Mouse (Mus musculus): ENCODE measurements around the gene Bgn. TPM values are rescaled to one million over a fixed set of nuclear protein-coding genes. Genes with fewer than 3 reads are reported as not detected.

Bgn gene
- polyA plus RNA-seq, 1 experiment, result 25.5 TPM

DNA sequence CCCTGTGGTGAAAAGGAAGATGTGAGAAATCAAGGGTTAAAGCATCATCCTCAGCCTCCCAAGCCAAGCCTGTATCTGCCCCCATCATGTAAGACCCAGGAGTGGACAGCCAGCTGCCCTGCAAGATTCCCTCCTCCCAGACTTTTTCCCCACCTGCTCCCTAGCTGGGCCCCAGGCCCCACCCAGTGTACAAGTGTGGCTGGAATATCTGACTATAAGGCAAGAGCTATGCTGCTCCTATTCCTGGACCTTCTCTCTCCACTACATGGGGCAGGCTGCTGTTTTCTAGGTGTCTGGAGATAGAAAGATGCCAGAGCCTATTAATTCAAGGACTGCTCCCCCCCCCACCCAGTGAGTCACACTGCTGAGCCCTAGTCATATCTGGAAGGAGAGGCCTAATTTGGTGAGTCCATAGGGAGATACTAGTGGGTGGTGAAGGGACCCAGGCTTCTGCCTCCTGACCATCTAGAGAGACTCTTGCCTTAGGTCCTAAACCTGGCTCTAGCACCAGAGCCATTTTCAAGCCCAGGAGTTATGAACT lies 33.7 kb downstream of the Bgn start:
- Histone ChIP-seq H3K4me1 (ENCODE audit: control insufficient read depth, insufficient read depth, low read length) (no peaks in the 10 kb centered on the region), H3K4me3 (ENCODE audit: insufficient read depth, low read length) (no peak overlapping the region), H3K27ac (ENCODE audit: insufficient read depth, low read depth, low read length) (no peak overlapping the region)
- TF ChIP-seq POLR2A (IDR thresholded peaks at IDR 0.05; ENCODE audit: borderline replicate concordance, low read depth, low read length) (no peak), CTCF (IDR thresholded peaks at IDR 0.05; ENCODE audit: low read depth, low read length) (no peak)

DNA sequence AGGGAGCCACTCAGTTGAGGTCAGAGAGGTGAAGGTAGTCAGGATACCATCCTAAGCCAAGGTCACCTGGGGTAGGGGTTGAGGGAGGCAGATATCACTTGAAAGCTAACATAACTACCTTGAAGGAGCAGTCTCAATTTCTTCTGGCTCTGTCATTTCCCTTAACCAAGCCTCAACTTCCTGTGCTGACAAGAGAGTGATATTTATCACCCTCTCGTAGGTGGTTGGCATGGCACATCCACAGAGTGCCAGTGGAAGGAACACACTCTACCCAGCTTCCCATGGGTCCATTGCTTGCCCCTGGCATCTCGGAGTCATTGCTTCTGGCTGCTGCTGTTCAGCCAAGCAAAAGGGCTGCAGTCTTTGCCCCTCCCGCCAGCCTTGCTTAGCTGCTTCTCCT lies 37.3 kb downstream of the Bgn start:
- TF ChIP-seq POLR2A (IDR thresholded peaks at IDR 0.05; ENCODE audit: borderline replicate concordance, low read depth, low read length) (no peak), CTCF (IDR thresholded peaks at IDR 0.05; ENCODE audit: low read depth, low read length) (no peak)
- no peak overlapping the region for H3K27ac ChIP-seq (ENCODE audit: insufficient read depth, low read depth, low read length)
- H3K4me1 ChIP-seq (ENCODE audit: control insufficient read depth, insufficient read depth, low read length), result peaks cover 16% of the 10 kb centered on the region
- H3K4me3 ChIP-seq (ENCODE audit: insufficient read depth, low read length), result no peak overlapping the region

DNA sequence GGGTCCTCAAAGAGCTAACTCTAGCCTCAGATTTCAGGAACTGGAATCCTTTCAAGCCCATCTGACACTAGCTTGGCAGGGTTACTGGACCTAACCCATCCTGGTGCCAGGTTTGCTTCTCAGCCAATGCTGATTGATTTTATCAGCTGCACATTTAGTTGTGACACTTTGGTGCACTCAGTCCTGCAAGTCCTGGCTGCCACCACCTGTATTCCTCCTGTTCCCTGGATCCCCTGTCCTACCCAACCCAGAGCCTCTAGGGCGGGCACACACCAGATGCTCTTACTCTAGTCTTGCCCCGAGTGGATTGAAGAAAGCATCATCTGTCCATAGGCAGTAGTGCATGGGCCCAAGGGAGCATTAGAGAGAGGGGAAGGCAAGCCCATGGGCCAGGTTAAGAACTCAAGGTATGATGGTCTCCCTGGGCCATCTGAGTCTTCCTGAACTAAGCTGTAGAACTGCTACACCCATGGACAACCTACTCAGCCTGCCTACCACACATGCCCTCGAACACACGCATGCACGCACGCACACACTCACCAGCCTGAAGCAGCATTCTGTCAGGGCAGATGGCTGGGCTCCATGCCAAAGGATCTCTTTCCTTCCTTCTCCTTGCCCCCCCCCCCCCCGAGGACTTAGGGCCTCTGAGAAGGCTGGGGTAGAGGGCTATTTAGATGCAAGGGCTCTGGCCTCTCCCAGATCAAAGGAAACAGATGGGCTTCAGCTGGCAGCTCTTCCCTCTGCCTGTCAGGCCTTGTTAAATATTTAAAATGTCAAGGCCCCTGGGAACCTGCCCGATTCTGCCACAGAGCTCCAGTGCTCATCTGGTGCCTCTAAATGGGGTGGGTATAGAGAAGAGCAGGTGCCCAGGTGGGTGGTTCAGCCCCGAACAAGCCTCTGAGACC lies 41.2 kb downstream of the Bgn start:
- TF ChIP-seq POLR2A (IDR thresholded peaks at IDR 0.05; ENCODE audit: borderline replicate concordance, low read depth, low read length), result no peak
- no peak for TF ChIP-seq CTCF (IDR thresholded peaks at IDR 0.05; ENCODE audit: low read depth, low read length)
- Histone ChIP-seq H3K27ac (ENCODE audit: insufficient read depth, low read depth, low read length) (no peak overlapping the region), H3K4me3 (ENCODE audit: insufficient read depth, low read length) (no peak overlapping the region), H3K4me1 (ENCODE audit: control insufficient read depth, insufficient read depth, low read length) (peaks cover 27% of the 10 kb centered on the region)

DNA sequence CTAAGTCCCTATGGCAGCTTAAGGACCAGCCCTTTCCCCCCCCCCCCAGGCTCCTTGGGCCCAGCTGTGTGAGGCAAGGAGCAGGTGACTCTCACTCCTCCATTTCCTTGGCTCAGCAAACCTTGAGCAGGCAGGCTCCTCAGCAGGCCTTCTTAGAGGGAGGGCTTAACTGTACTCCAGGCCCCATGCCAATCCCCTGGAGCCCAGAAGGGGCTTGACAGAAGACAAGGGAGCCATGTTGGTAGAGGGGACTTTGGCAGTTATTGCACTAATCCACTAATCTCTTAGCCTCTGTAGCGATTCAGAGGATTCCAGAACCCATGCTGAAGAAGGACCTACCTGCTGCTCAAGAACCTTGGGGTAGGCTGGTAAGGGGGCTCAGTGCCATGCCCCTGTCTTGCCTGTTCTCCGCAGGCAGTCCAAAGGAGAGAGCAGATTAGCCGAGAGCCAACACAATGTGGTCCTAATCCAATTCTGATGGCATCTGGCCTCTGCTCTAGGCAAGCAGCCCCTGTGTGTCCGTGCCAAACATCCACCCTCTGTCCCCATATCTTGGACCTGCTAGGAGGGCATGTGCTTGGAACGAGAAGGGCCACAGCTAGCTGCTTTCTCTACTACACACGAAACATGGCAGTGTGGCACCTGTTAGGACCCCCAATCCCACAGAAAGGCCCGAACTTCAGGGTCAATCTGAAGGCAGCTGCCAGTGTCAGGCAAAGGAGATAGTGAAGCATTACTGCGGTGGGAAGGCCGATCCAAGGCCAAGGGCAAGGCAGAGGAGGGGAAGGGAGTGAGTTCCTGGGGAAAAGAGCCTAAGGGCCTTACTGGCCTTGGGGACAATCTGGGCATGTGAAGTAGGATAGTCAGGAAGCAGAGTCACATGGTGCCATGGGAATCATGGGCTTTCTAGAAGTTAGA lies 42.1 kb downstream of the Bgn start:
- H3K4me1 ChIP-seq (ENCODE audit: control insufficient read depth, insufficient read depth, low read length), result peaks cover 27% of the 10 kb centered on the region
- no peak for TF ChIP-seq CTCF (IDR thresholded peaks at IDR 0.05; ENCODE audit: low read depth, low read length)
- no peak for TF ChIP-seq POLR2A (IDR thresholded peaks at IDR 0.05; ENCODE audit: borderline replicate concordance, low read depth, low read length)
- H3K27ac ChIP-seq (ENCODE audit: insufficient read depth, low read depth, low read length), result peak overlapping the region; percentile 51; the same call in 1 of the 2 replicates
- no peak overlapping the region for H3K4me3 ChIP-seq (ENCODE audit: insufficient read depth, low read length)

DNA sequence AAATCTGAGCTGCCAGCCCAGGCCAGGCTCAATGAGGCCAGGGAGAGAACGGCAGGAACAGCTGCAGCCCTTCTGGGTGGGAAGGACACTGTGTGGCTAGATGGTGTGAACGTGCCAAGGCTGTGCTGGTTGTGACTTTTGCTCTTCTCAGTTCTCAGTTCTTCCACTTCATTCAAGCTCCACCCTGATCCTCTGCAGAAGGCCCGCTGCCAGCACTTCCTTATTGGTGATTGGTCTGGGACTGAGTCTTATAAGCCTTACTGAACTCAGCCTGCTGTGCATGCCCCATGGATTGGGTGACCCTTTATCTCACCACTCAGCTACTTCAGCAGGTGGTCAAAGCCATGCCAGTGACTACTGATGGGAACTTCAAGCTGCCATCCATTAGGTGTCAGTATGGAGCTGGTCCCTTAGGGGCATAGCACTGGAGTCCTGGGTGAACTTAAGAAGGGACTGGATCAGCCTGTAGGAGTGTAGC lies 43.0 kb downstream of the Bgn start:
- no peak for TF ChIP-seq CTCF (IDR thresholded peaks at IDR 0.05; ENCODE audit: low read depth, low read length)
- TF ChIP-seq POLR2A (IDR thresholded peaks at IDR 0.05; ENCODE audit: borderline replicate concordance, low read depth, low read length), result no peak
- H3K4me1 ChIP-seq (ENCODE audit: control insufficient read depth, insufficient read depth, low read length), result peaks cover 27% of the 10 kb centered on the region
- peak overlapping the region; percentile 51 for H3K27ac ChIP-seq (ENCODE audit: insufficient read depth, low read depth, low read length)
- no peak overlapping the region for H3K4me3 ChIP-seq (ENCODE audit: insufficient read depth, low read length)

DNA sequence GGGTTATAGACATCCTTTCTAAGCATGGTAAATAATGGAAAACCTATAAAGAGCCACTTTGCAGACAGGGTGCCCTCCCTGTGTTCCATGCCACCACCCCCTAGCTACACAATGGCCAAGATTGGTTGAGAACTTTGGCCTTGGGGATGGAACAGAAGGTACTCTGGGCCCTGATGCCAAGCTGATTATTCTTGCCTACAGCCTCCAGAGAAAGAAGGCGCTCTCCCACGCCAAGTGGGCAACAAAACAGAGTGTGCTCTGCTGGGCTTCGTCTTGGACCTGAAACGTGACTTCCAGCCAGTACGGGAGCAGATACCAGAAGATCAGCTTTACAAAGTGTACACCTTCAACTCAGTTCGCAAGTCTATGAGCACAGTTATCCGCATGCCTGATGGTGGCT lies 54.5 kb downstream of the Bgn start:
- Histone ChIP-seq H3K4me1 (ENCODE audit: control insufficient read depth, insufficient read depth, low read length) (no peaks in the 10 kb centered on the region), H3K27ac (ENCODE audit: insufficient read depth, low read depth, low read length) (no peak overlapping the region), H3K4me3 (ENCODE audit: insufficient read depth, low read length) (no peak overlapping the region)
- no peak for TF ChIP-seq CTCF (IDR thresholded peaks at IDR 0.05; ENCODE audit: low read depth, low read length)
- TF ChIP-seq POLR2A (IDR thresholded peaks at IDR 0.05; ENCODE audit: borderline replicate concordance, low read depth, low read length), result no peak

DNA sequence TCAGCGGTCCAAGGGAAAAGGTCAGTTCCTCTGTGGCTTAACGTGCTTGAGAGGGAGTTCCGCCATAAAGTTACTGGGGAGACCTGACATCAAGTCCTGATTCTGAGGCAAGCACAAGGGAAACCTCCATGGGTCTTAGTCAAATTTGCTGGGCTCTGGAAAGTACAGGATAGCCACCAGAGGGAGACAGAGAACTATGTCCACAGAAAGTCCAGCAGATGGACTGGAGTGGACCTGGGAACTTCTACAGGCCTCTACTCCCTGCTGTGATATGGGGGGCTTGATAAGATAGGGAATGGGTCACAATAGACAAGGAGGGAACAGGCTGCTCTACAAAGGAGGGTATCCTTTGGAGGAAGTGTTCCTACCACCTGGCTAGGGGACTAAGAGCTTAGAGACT lies 59.9 kb downstream of the Bgn start:
- no peak for TF ChIP-seq POLR2A (IDR thresholded peaks at IDR 0.05; ENCODE audit: borderline replicate concordance, low read depth, low read length)
- peak; percentile 33; the same call in 1 of the 2 replicates for TF ChIP-seq CTCF (IDR thresholded peaks at IDR 0.05; ENCODE audit: low read depth, low read length)
- no peak overlapping the region for H3K4me3 ChIP-seq (ENCODE audit: insufficient read depth, low read length)
- no peak overlapping the region for H3K27ac ChIP-seq (ENCODE audit: insufficient read depth, low read depth, low read length)
- H3K4me1 ChIP-seq (ENCODE audit: control insufficient read depth, insufficient read depth, low read length), result no peaks in the 10 kb centered on the region

Other genes starting within 250 kb of the Bgn start
- gene Xlr4c, start 240.5 kb upstream of the Bgn start, polyA plus RNA-seq (2012; ENCODE audit: insufficient read depth, insufficient read length, missing spikeins), result 3.6 and 7.3 TPM in 2 replicates
- gene Xlr3c, start 218.2 kb upstream of the Bgn start, polyA plus RNA-seq (2012; ENCODE audit: insufficient read depth, insufficient read length, missing spikeins), result not detected in 2 replicates
- gene Xlr5a, start 190.6 kb upstream of the Bgn start, polyA plus RNA-seq (2012; ENCODE audit: insufficient read depth, insufficient read length, missing spikeins), result not detected in 2 replicates
- gene Xlr5c, start 190.6 kb upstream of the Bgn start, polyA plus RNA-seq (2012; ENCODE audit: insufficient read depth, insufficient read length, missing spikeins), result not detected in 2 replicates
- gene Gm45015, start 146.8 kb upstream of the Bgn start, polyA plus RNA-seq (2012; ENCODE audit: insufficient read depth, insufficient read length, missing spikeins), result not detected in 2 replicates
- gene Zfp275, start 141.0 kb upstream of the Bgn start, polyA plus RNA-seq (2012; ENCODE audit: insufficient read depth, insufficient read length, missing spikeins), result 7.4 and 8.3 TPM in 2 replicates
- not detected in 2 replicates for gene Gm18336, start 84.9 kb upstream of the Bgn start, polyA plus RNA-seq (2012; ENCODE audit: insufficient read depth, insufficient read length, missing spikeins)
- not detected in 2 replicates for gene Zfp92, start 72.5 kb upstream of the Bgn start, polyA plus RNA-seq (2012; ENCODE audit: insufficient read depth, insufficient read length, missing spikeins)
- not detected in 2 replicates for gene Trex2, start 48.3 kb upstream of the Bgn start, polyA plus RNA-seq (2012; ENCODE audit: insufficient read depth, insufficient read length, missing spikeins)
- 9.0 and 9.3 TPM in 2 replicates for gene Haus7, start 24.6 kb upstream of the Bgn start, polyA plus RNA-seq (2012; ENCODE audit: insufficient read depth, insufficient read length, missing spikeins)
- not detected in 2 replicates for gene Atp2b3, start 19.5 kb downstream of the Bgn start, polyA plus RNA-seq (2012; ENCODE audit: insufficient read depth, insufficient read length, missing spikeins)
- gene Dusp9, start 155.8 kb downstream of the Bgn start, polyA plus RNA-seq (2012; ENCODE audit: insufficient read depth, insufficient read length, missing spikeins), result not detected in 2 replicates
- gene Pnck, start 176.5 kb downstream of the Bgn start, polyA plus RNA-seq (2012; ENCODE audit: insufficient read depth, insufficient read length, missing spikeins), result not detected in 2 replicates
- gene Slc6a8, start 189.5 kb downstream of the Bgn start, polyA plus RNA-seq (2012; ENCODE audit: insufficient read depth, insufficient read length, missing spikeins), result 39.8 and 41.2 TPM in 2 replicates
- gene Bcap31, start 232.6 kb downstream of the Bgn start, polyA plus RNA-seq (2012; ENCODE audit: insufficient read depth, insufficient read length, missing spikeins), result 211 and 212 TPM in 2 replicates
- 79.6 and 89.1 TPM in 2 replicates for gene Abcd1, start 233.0 kb downstream of the Bgn start, polyA plus RNA-seq (2012; ENCODE audit: insufficient read depth, insufficient read length, missing spikeins)

All from bone marrow macrophage, adult 2 months (primary cell).